Mouse (Mus musculus): Measurements from ENCODE around the gene Ric8b.

Gene Ric8b

GRCm38 (mm10) chr10:85054876-85055275 lies 137.5 kb downstream of the Ric8b start:
- DNase-seq (ENCODE audit: low read depth, low spot score): no peak

All from telencephalon, adult 2 months (tissue).